Mouse (Mus musculus) fat pad, adult 2 months (tissue): ENCODE data around the gene Riox1.
"Not testable (repeated sequence)": the region's sequence is repeated elsewhere in the genome, so short reads cannot be mapped to it uniquely, and the experiment has no call there.

Experiments used
- DNase-seq: peaks from one replicate; pipeline ENCODE4 v3.0.0-alpha.2; 2011; ENCODE audit warnings: low read depth, low spot score; ENCODE audit errors: extremely low read depth

Gene Riox1

DNA sequence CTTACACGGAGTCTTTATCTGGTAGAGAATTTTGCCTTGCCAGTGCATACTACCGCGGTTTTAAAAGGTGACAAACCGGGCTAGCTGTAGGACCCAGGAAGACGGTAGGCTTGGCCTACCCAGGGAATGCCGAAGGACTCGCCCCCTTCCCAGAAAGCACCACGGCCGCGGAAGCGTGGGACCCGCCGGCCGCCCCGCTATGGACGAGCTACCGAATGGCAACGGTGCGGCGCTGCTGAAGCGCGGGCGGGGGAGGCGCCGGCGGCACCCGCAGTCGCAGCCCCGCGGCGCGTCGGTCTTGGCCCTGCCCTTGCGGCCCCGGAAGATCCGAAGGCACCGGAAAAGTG is at the start of gene Riox1:
Gene Riox1, plus strand, starts transcription at position 116 of the 347 bp plus-strand sequence.
- no peak for DNase-seq

DNA sequence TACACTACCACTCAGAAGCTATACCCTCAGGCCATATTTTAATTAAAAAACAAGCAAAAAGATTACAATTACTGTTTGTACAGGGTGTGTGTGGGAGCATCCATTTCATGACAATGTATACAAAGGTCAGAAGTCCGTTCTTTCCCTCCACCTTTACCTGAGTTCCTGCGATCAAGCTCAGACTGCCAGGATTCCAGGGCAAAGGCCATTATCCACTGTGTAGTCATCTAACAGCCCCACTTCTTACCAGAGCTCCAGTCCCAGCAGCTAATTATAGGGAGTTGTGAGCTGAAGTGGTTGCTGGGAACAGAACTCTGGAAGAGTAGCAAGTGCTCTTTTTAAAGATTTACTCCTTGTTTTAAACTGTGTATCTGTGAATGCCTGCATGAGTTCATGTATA is 40.0 kb upstream of the Riox1 start:
- no peak for DNase-seq

DNA sequence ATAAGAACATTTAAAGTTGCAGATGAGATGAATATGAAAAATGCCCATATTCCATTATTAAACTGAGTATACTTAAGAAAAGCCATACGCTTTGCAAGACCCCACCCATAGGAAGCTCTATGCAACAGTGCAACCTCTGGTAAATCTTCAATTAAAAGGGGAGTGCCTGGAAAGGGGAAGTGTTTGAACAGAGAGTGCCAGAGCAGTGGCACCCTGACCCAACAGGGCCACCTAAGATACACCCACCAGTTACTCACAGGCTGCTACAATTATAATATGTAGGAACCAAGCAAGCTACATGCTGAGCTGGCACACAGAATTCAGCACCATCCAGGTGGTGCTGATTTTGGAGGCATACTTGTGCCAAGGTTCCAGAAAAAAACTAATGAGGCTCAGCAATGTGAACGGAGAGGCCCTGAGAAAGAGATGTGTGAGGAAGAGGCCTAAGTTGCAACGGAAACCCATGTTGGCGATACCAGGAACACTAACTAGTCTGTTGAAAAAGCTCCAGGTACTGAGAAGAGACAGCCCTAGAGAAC is 36.1 kb upstream of the Riox1 start:
- DNase-seq: no peak

DNA sequence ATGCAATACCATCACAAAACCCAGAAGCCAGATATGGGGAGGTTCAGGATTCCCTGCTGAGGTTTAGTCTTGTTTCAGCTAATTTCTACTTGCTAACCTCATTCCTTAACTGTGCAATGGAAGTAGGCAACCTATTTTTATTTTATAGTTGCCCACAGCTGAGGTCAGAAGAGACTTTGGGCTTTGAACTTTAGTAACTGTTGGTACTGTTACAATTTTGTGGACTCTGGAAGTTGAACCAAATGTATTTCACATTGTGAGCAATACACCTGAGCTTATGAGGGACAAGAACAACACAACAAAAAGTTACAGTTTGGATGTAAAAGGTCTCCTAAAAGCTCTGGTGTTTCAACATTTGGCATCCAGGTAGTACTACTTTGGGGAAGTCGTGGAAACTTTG is 35.6 kb upstream of the Riox1 start:
- no peak for DNase-seq

DNA sequence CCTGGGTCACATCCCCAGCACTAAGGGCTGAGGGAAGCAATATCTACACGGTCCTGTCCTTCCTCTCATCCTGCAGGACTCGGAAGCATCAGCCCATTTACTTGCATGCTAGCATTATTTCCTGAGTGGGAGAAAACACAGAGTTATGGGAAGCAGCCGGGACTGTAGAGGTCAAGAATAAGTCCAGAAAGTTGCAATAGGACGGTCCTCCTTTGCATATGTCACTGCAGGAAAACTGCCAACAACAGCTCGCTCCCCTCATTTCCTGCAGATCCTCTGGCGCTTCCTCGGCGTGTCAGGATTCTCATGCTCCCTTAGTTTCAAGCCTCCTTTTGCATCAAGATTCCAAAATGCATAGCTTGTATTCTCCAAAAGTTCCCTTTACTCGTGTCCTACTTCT is 33.5 kb upstream of the Riox1 start:
- no peak for DNase-seq

DNA sequence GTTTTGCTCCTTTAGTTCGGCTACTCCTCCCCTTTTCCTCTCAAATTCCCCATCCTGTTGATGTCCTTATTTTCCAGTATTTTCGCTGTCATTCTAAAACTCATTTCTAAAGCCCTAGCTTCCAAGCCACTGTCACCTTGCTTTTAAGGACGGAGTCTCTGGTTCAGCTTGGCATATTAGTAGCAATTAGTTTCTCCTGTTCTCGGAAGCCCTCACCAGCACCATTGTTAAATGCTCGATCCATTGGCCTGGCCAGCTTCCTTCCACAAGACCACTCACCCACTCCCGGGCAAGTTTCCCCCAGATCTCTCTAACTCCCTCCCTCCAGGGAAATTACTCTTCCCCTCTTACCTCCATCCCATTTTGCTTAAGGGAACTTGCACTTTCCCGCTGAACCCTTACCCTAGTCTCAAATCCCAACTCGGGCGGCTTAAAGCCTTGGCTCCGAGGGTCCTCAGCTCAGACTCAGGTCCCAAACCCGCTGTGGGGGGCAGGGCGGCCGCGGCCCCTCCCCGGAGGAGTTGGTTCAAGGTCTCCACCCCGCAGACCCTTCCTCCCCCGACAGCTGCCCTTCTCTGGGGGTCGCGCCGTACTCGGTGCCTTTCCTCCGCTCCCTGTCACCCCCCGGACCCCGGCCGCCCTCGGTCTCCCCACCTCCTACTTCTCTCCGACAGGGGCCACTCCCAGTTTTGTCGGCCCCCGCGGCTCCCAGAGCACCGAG is 29.5 kb upstream of the Riox1 start:
- no peak for DNase-seq

DNA sequence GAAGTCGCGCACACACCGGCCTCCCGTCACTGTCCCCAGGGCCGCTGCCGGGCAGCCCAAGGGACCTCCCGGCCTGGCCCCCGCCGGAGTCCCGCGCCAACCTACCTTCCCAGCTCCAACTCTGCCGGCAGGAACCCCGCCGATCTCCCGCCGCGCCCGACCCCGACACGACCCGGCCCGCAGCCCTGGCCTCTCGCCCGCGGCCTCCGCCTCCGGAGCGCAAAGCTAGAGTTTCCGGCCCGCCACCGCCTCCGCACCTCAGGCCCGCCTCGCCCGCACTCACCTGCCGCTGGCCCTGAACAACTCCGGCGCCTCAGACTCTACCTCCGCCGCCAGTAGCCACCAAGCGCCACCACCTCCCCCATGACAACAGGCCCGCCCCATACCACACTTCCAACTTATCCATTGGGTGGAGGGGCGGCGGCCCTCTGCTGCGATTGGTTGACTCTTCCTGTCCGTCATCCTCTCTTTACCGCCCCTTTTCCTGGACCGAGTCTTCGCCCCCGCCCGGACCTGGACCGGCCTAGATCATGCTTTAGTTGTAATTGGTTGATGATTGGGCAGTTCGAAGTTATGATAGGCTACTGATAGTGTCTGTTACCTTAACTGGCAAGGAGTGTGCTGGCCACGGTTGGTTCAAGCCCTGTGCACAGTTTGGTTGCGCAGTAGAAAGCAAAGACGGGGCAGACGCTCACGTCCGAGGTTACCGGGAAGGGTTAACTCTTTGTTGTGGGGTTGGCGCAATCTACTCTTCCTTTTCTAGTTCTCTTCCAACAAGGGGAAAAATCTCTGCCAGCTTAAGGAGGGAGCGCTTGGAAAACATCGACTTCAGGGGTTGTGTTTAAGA is 28.6 kb upstream of the Riox1 start, which contains the start of gene Numb:
Gene Numb, minus strand, starts transcription at position 400 of the 847 bp plus-strand sequence.
- peak; percentile 98 for DNase-seq

DNA sequence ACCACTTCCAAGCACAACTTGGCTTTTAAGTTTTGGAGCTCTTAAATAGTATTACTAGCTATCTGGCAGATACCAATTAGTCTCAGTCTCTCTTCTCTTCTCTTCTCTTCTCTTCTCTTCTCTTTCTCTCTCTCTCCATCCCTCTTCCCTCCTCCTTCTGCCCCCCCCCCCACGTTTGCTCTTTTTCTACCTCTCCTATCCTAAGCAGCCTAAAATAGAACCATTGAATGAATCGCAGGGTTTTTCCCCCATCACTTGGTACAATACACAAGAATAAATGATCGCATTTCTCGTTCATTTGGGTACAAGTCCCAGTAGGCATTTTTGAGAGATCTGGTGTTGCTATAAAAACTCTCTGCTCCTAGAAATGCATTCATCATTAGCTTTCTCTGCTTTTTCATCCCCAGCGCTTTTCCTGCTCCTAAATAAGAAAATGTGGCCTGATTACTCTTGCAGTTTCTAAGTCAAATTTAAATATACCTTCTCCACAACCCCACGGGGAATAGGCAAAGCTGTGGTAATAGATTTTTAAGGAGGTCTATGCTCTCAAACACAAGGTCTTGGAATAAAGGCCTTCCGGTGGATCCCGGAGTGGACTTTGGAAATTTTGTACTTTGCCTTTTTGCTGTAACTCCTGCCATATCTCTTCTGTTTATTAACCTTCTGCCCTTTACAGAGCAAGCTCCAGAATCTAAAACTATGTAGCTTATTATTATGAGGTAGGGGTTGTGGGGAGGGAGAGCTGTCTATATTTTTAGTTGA is 27.5 kb upstream of the Riox1 start:
- DNase-seq: no peak

DNA sequence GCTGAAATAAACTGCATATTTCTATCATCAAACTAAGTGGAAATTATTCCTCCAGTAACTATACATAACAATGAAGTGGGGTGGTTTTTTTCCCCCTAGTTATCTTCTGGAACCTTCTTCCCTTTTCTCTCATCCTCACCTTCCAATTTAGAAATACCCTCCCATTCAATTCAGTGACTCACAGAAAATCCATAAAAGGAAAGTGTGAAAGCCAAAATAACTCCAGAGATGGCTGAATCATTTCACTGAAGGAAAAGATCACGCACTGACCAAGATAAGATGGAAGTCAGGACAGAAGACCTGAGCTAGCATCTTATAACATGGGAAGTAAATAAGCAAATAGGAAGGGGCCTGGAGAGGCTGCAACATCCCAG is 26.9 kb upstream of the Riox1 start:
- no peak for DNase-seq

DNA sequence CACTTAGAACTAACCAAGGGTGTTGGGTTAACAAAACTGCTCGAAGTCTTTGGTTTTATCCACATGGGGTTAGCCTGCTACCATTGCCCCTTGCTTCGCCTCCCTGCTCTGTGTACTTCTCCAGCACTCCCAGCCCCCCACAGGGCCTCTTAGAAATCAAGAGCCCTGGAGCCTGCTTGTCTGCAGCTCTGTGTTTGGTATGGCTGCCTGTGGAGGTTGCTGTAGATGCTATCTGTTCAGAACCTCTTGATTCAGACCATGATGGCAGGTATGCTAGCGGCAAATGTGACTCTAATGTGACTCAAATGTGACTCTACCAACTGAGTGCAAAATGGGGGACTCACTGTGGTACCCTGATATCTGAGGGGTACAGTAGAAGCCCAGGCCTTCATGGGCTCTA is 26.1 kb upstream of the Riox1 start:
- DNase-seq: no peak

DNA sequence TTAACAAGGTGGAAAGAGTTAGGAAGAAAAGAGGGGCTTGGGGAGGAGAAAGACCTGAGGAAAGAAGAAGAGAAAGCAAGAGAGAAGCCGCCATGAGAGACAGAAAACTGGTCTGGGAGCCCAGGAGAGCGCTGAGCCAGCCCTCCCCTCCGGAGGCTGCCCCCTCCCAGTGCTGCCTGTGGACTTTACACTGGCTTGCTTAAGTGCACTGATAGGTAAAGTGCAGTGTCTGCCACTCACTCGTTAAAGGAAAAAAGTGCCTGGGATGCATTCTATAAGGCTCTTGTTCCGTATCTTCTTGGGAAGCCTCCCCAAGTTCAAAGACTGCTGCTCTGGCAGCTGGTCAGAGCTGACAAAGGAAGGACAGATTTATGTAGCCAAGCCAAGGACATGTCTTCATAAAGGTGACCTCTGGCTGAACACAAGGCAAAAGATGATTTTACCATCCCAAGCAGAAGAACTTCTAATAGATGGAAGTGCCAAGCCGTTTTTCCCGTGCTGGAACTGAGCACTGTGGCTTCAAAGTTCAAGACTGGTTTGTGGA is 25.2 kb upstream of the Riox1 start:
- no peak for DNase-seq

DNA sequence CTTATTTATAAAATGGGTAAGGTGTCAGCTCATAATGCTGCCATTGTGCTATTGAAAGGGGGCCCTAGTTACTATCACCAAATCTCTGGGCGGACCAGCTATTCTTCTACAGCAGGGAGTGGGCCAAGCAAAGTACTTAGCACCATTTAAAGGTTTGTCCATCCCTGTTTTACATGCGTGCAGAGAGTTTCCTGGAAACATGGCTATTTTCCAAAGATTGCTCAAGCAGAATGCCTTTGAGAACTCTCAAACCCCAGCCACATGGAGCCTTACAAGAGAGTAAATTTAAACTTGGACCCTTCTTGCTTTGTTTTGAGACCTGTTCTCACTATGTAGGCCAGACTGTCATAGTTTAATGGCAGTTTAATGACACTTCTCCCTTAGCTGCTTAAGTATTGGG is 24.3 kb upstream of the Riox1 start:
- no peak for DNase-seq

DNA sequence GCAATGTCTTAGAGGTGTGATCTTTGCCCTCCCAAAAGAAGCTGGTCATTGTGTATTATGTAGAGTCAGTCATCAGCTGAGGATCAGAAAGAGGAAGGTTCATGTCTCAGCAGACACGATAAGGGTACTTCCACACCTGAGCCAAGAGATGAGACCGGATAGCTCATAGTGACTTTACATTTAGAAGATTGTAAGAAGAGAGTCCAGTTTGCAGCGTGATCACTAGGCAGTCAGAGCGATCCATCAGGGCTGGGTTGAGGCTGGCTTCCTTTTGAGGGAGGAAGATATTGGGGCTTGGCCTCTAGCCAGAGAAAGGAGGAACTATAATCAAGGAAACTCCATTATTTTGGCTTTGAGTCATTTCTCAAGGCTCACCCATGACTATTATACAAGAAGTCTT is 22.7 kb upstream of the Riox1 start:
- DNase-seq: no peak

DNA sequence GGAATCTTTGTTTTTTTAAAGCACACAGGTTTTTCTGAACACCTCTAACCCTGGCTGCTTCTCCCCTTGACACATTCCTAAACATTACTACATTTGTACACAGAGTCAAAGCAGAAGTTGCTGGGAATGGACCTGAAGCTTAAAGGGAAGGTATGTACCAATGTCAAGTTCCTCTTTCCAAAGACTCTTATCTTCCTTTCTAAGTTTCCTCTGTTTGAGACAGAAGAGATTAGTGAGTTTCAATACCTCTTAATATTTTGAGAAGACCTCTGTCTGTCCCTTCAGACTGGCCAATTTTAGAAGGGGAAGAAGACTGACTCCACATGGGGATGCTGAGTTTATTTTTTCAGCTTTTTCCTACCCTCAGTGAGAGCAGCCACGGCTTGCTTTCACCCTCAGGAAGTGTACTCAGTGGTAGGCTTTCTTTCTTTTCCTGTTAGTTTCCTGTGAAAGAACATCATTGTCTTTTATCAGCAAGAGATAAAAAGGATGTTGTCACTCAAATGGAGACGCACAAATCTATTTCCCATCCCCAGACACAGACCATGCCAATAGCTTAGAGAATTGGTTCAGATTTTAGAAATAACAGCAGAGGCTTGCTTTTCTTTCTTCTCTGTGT is 21.1 kb upstream of the Riox1 start:
- no peak for DNase-seq

DNA sequence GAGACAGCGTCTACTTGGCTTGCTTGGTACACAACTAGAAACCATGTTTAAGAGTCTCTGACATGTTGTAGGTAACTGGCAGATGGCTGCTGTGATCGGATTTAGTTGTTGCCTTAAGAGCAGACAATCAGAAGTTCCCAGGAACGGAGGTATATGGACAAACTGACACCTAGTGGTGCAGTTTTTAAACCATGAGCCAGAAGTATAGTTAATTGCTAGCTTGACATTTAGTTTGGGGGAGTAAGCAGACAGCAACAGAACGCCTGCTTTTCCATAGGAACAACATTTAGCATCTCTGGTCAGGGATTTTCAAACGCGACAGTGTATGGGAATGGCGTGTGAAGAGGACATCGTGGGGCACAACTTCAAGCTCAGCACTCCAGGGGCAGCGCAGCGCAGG is 12.8 kb upstream of the Riox1 start:
- DNase-seq: no peak

DNA sequence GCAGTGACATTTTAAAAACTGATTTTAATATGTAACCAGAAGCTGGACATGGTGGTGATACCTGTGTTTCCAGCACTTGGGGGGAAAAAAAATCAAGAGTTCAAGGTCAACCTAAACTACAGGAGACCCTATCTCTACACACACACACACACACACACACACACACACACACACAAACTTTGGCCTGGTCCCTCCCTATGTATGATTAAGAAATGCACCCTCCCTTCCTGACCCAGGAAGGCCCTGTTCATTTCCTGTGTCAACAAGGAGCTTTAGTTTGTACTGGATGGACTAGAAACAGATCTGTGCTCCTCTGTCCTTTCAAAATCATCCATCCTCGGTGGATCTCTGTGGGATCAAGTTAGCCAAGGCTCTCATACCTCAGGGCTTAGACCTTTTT is 11.8 kb upstream of the Riox1 start:
- DNase-seq: not testable (repeated sequence)

DNA sequence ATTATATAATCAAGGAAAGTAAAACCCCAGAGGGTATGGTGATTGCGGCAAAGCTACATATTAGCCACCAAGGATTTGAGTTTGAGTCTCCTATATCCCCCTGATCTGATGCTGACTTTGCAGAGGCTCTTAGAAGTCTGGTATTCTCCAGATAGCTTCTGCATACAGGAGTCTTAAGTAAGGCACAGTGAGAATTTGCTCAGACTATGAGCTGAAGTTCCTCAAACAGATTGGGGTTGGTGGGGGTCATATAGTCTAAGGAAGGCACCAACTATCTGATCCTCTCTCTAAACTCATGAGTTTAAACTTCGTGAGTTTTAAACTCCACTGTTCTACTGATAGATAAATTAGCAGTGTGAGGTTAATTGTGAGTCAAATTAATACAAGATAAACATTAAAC is 11.1 kb upstream of the Riox1 start:
- DNase-seq: no peak

DNA sequence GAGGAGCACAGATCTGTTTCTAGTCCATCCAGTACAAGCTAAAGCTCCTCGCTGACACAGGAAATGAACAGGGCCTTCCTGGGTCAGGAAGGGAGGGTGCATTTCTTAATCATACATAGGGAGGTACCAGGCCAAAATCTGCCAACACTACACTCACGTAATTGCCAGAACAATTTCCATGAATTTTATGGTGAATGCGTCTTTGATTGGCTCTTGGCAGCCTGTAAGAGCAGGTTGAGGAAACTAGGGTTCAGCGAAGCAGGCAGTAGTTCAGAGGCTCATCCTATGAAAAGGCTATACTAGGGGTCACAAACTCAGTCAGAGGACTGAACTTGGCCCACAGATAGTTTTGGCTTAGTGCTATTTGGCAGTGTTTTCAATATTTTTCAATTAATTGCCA is 10.4 kb upstream of the Riox1 start:
- no peak for DNase-seq

DNA sequence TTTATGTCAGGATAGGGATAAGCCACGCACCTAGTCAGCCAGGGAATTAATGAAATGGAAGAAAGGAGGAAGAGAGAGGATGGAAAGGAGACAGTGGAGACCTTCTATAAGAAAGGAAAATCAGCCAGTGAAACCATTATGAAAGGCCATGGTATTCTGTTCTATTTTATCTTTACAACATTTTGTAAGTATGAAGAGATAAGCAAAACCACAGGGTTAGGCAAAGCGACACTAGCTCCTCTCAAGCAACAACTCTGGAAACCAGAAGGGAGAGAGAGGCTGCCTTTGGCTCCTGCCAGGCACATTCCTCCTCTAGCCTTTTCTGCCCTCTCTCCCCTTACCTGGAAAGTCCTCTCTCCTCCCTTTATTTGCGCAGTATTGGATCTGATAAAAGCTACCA is 8.5 kb upstream of the Riox1 start:
- DNase-seq: no peak

DNA sequence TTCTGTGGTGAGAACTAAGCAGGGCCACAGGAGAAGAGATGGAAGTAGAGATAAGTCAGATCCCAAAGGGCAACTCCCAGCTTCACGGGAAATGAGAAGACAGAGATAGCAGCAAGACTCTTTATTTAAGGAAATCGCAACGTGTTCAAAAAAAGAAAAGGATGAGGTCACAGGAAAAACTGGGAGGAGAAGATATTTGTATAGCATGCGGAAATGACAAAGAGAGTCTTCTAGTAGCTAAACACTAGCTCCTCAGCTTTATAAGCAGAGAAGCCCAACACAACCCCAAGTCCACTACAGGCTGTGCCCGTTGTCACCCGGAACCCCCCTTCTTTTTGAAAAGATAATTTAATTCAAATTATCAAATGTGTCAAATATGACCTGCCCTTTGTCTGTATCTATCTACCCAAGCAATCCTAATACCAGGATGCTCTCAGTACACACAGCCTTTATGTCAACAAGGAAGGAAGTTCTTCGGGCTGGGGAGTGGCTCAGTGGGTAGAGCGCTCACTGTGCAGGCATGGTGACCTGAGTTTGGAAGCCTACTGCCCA is 3.1 kb upstream of the Riox1 start:
- no peak for DNase-seq

DNA sequence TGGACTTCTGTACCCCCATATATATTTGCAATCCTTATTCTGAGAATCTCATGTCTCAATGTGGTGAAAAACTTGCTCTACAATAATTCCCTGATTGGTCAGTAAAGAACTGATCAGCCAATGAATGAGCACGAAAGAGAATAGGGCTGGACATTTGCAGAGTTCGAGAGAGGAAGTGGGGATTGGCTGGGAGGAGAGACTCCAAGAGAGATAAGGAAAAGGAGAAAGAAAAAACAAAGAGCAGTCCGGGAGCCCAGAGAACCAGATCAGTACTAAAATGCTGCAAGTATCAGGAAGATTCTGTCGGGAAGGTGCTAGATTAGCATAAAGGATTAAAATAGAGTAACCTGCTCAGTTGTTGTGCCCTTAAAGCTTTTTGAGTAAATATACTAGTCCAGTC is 1.4 kb upstream of the Riox1 start:
- no peak for DNase-seq
